Mouse (Mus musculus): ENCODE measurements at regions not wholly inside any gene's neighbourhood (a gene's known extent, or its start where the extent isn't known, plus 50 kb on each side); places are given as distances from the start of the nearest gene placed in this dataset.

GRCm38 (mm10) chr2:30721048-30721461 is 82.4 kb downstream of the 1700001O22Rik start:
- TF ChIP-seq CTCF (conservative IDR thresholded peaks at IDR 0.05; ENCODE audit: low read length), result no peak
- TF ChIP-seq POU5F1 (IDR thresholded peaks at IDR 0.05; ENCODE audit: borderline replicate concordance, low read length), result no peak

Measured in E14TG2a.4 (cell line).